Mouse (Mus musculus) stomach, postnatal 0 days (tissue): Measurements from ENCODE around the gene Fam169b. TPM values are rescaled to one million over a fixed set of nuclear protein-coding genes. Genes with fewer than 3 reads are reported as not detected.
A peak's percentile ranks its signal among the peaks of the same experiment; 100 is the strongest.

Experiments used
- ATAC-seq: fragments of 200-750 bp; cut with Nextera tagmentation; 2 replicates; pipeline ENCODE4 v1.8.0; 2017; ENCODE audit not compliant: low FRiP score, low TSS enrichment
- DNase-seq: peaks from one replicate; pipeline ENCODE4 v3.0.0-alpha.2; 2016; ENCODE audit warnings: low spot score
- H3K27ac ChIP-seq: fragments of 300-500 bp; sonication (generic); replicated peaks from 2 replicates; pipeline ENCODE4 v1.5.1; 2014; ENCODE audit warnings: mild to moderate bottlenecking, control low read depth
- H3K27me3 ChIP-seq: fragments of 300-500 bp; sonication (generic); 2 replicates; pipeline ENCODE4 v1.6.1; 2014; ENCODE audit warnings: low read length; ENCODE audit not compliant: control insufficient read depth, insufficient read depth
- H3K36me3 ChIP-seq: fragments of 300-500 bp; sonication (generic); 2 replicates; pipeline ENCODE4 v1.6.1; 2014; ENCODE audit warnings: low read length, mixed read lengths; ENCODE audit not compliant: control insufficient read depth, insufficient read depth
- H3K4me1 ChIP-seq: fragments of 300-500 bp; sonication (generic); replicated peaks from 2 replicates; pipeline ENCODE4 v1.6.1; 2014; ENCODE audit warnings: antibody characterized with exemption; ENCODE audit not compliant: control insufficient read depth, insufficient read depth
- H3K4me2 ChIP-seq: fragments of 300-500 bp; sonication (generic); replicated peaks from 2 replicates; pipeline ENCODE4 v1.6.1; 2014; ENCODE audit warnings: low read depth, mild to moderate bottlenecking, control low read depth, moderate library complexity
- H3K4me3 ChIP-seq: fragments of 300-500 bp; sonication (generic); 2 replicates; pipeline ENCODE4 v1.5.1; 2014; ENCODE audit warnings: low read depth, low read length, control low read depth
- H3K9ac ChIP-seq: fragments of 300-500 bp; sonication (generic); 2 replicates; pipeline ENCODE4 v1.6.1; 2014; ENCODE audit warnings: mild to moderate bottlenecking, low read length, control low read depth, mixed read lengths
- H3K9me3 ChIP-seq: fragments of 300-500 bp; sonication (generic); 2 replicates; pipeline ENCODE4 v1.6.1; 2016; ENCODE audit warnings: low read length; ENCODE audit not compliant: control insufficient read depth
- CTCF ChIP-seq: IDR thresholded peaks from 2 replicates; pipeline ENCODE4 v1.5.1; 2016; ENCODE audit warnings: antibody characterized with exemption, low read depth, mild to moderate bottlenecking, moderate library complexity
- EP300 ChIP-seq: optimal IDR thresholded peaks from 2 replicates; pipeline ENCODE3; 2016; ENCODE audit warnings: antibody characterized with exemption
- WGBS: fragments of 180-500 bp; shearing (Covaris S2); extraction: QIAGEN DNeasy Blood & Tissue Kit; methylation state at CpG from one replicate; pipeline ENCODE4 v1.1.7; 2014; 5-methylcytosine and 5-hydroxymethylcytosine counted together
- polyA plus RNA-seq: library from polyadenylated mRNA; unstranded; fragments of >200 nt; fragmentation: Nextera tagmentation; extraction: Ambion mirVana; gene quantifications from 2 replicates; pipeline ENCODE4 v1.2.1, GENCODE M21; 2015

Gene Fam169b
- polyA plus RNA-seq, 1 experiment from 2014 or later = 0.24 TPM

- TF ChIP-seq EP300 = no peak
- no peak for TF ChIP-seq CTCF
- DNase-seq (no peak), ATAC-seq (peak; percentile 21; the same call in 1 of the 2 replicates)
- Histone ChIP-seq H3K4me3 (no peak overlapping the region), H3K36me3 (no peaks in the 10 kb centered on the region), H3K27me3 (no peaks in the 10 kb centered on the region), H3K4me1 (no peaks in the 10 kb centered on the region), H3K27ac (0 out of 2 replicates have a peak overlapping the region, but pooled peaks have one; percentile 30), H3K4me2 (no peak overlapping the region), H3K9me3 (no peaks in the 10 kb centered on the region), H3K9ac (no peak overlapping the region)
- WGBS = 65% methylated on average over 14 of the region's 14 CpGs
These were observed 46.6 kb downstream of the Fam169b start for GRCm38 (mm10) chr7:68320078-68320810.

- no peaks in the 10 kb centered on the region for H3K9me3 ChIP-seq
- DNase-seq (no peak), ATAC-seq (no peak)
- H3K27ac ChIP-seq = no peak overlapping the region
- TF ChIP-seq EP300 (no peak), CTCF (no peak)
- H3K4me2 ChIP-seq = no peak overlapping the region
- no peaks in the 10 kb centered on the region for H3K27me3 ChIP-seq
- 68% methylated on average over 6 of the region's 6 CpGs for WGBS
- no peaks in the 10 kb centered on the region for H3K4me1 ChIP-seq
- H3K9ac ChIP-seq = no peak overlapping the region
- no peaks in the 10 kb centered on the region for H3K36me3 ChIP-seq
- H3K4me3 ChIP-seq = no peak overlapping the region
These were observed 49.4 kb downstream of the Fam169b start for GRCm38 (mm10) chr7:68323051-68323450.

GRCm38 (mm10) chr7:68326190-68326722 lies 52.6 kb downstream of the Fam169b start:
- H3K4me1 ChIP-seq = no peaks in the 10 kb centered on the region
- TF ChIP-seq CTCF (no peak), EP300 (no peak)
- no peak for ATAC-seq
- no peak overlapping the region for H3K27ac ChIP-seq
- H3K27me3 ChIP-seq = no peaks in the 10 kb centered on the region
- H3K36me3 ChIP-seq = no peaks in the 10 kb centered on the region
- no peak for DNase-seq
- 69% methylated on average over 7 of the region's 7 CpGs for WGBS
- H3K4me3 ChIP-seq = no peak overlapping the region
- H3K4me2 ChIP-seq = no peak overlapping the region
- H3K9me3 ChIP-seq = no peaks in the 10 kb centered on the region
- no peak overlapping the region for H3K9ac ChIP-seq

- 83% methylated on average over 9 of the region's 9 CpGs for WGBS
- Histone ChIP-seq H3K27me3 (no peaks in the 10 kb centered on the region), H3K36me3 (no peaks in the 10 kb centered on the region), H3K4me1 (no peaks in the 10 kb centered on the region), H3K4me3 (no peak overlapping the region), H3K9me3 (no peaks in the 10 kb centered on the region), H3K4me2 (no peak overlapping the region), H3K27ac (no peak overlapping the region), H3K9ac (no peak overlapping the region)
- DNase-seq = no peak
- ATAC-seq = no peak
- TF ChIP-seq EP300 (no peak), CTCF (no peak)
These were observed 55.4 kb downstream of the Fam169b start for GRCm38 (mm10) chr7:68329000-68329399.

- no peak overlapping the region for H3K27ac ChIP-seq
- H3K9ac ChIP-seq = no peak overlapping the region
- H3K27me3 ChIP-seq = no peaks in the 10 kb centered on the region
- ATAC-seq = no peak
- no peak overlapping the region for H3K4me3 ChIP-seq
- H3K4me1 ChIP-seq = no peaks in the 10 kb centered on the region
- WGBS = 85% methylated on average over 6 of the region's 6 CpGs
- TF ChIP-seq EP300 (no peak), CTCF (no peak)
- H3K4me2 ChIP-seq = no peak overlapping the region
- H3K9me3 ChIP-seq = no peaks in the 10 kb centered on the region
- DNase-seq = no peak
- H3K36me3 ChIP-seq = no peaks in the 10 kb centered on the region
These were observed 59.2 kb downstream of the Fam169b start for GRCm38 (mm10) chr7:68332799-68333198.

- DNase-seq = no peak
- H3K27ac ChIP-seq = no peak overlapping the region
- WGBS = 48% methylated on average over 8 of the region's 8 CpGs
These were observed 63.6 kb downstream of the Fam169b start for GRCm38 (mm10) chr7:68337080-68337781.

More at GRCm38 (mm10) chr7:68337080-68337781, 63.6 kb downstream of the Fam169b start:
- no peaks in the 10 kb centered on the region for H3K27me3 ChIP-seq
- no peaks in the 10 kb centered on the region for H3K36me3 ChIP-seq
- TF ChIP-seq EP300 (no peak), CTCF (no peak)
- H3K9me3 ChIP-seq = no peaks in the 10 kb centered on the region
- ATAC-seq = no peak
- H3K4me3 ChIP-seq = no peak overlapping the region
- H3K4me1 ChIP-seq = no peaks in the 10 kb centered on the region
- no peak overlapping the region for H3K9ac ChIP-seq
- H3K4me2 ChIP-seq = no peak overlapping the region
